Mouse (Mus musculus): ENCODE measurements at regions not wholly inside any gene's neighbourhood (a gene's known extent, or its start where the extent isn't known, plus 50 kb on each side); places are given as distances from the start of the nearest gene placed in this dataset.

- DNase-seq: no peak
These were observed 360.2 kb downstream of the Matn1 start for GRCm38 (mm10) chr4:131304361-131304777.

GRCm38 (mm10) chr4:131314231-131314630 is 370.0 kb downstream of the Matn1 start:
- DNase-seq: no peak

GRCm38 (mm10) chr4:131316041-131316440 is 371.9 kb downstream of the Matn1 start:
- no peak for DNase-seq

- DNase-seq: peak; percentile 39
These were observed 378.1 kb downstream of the Matn1 start for GRCm38 (mm10) chr4:131322323-131322722.

GRCm38 (mm10) chr4:131324486-131324885 is 380.3 kb downstream of the Matn1 start:
- DNase-seq: no peak

- DNase-seq: no peak
These were observed 381.0 kb downstream of the Matn1 start for GRCm38 (mm10) chr4:131325200-131325599.

GRCm38 (mm10) chr4:131325609-131326008 is 381.4 kb downstream of the Matn1 start:
- no peak for DNase-seq

- DNase-seq: no peak
These were observed 385.2 kb downstream of the Matn1 start for GRCm38 (mm10) chr4:131329398-131329797.

GRCm38 (mm10) chr4:131331646-131332045 is 387.5 kb downstream of the Matn1 start:
- DNase-seq: no peak

GRCm38 (mm10) chr4:131336801-131337200 is 392.6 kb downstream of the Matn1 start:
- no peak for DNase-seq

- no peak for DNase-seq
These were observed 397.0 kb downstream of the Matn1 start for GRCm38 (mm10) chr4:131340993-131341695.

- no peak for DNase-seq
These were observed 402.5 kb downstream of the Matn1 start for GRCm38 (mm10) chr4:131346727-131347126.

GRCm38 (mm10) chr4:131350268-131350667 is 406.1 kb downstream of the Matn1 start:
- DNase-seq: no peak

GRCm38 (mm10) chr4:131354908-131355307 is 410.7 kb downstream of the Matn1 start:
- no peak for DNase-seq

GRCm38 (mm10) chr4:131355526-131355991 is 411.4 kb downstream of the Matn1 start:
- DNase-seq: no peak

GRCm38 (mm10) chr4:131356316-131356715 is 412.1 kb downstream of the Matn1 start:
- DNase-seq: no peak

- DNase-seq: no peak
These were observed 418.8 kb downstream of the Matn1 start for GRCm38 (mm10) chr4:131363030-131363429.

GRCm38 (mm10) chr4:131364671-131365252 is 420.6 kb downstream of the Matn1 start:
- no peak for DNase-seq

- no peak for DNase-seq
These were observed 421.8 kb downstream of the Matn1 start for GRCm38 (mm10) chr4:131366006-131366405.

GRCm38 (mm10) chr4:131366656-131367055 is 422.5 kb downstream of the Matn1 start:
- DNase-seq: no peak

GRCm38 (mm10) chr4:131372517-131372916 is 428.3 kb downstream of the Matn1 start:
- no peak for DNase-seq

- no peak for DNase-seq
These were observed 429.0 kb downstream of the Matn1 start for GRCm38 (mm10) chr4:131373172-131373571.

GRCm38 (mm10) chr4:131374527-131375290 is 430.5 kb downstream of the Matn1 start:
- DNase-seq: no peak

GRCm38 (mm10) chr4:131381063-131381462 is 436.9 kb downstream of the Matn1 start:
- no peak for DNase-seq

Data from embryo, embryonic 11 days (tissue).